Mouse (Mus musculus): ENCODE measurements around the gene Prokr2.

GRCm38 (mm10) chr2:132298250-132298649, 87.0 kb downstream of the Prokr2 start:
- no peak for TF ChIP-seq POLR2A (IDR thresholded peaks at IDR 0.05; ENCODE audit: borderline replicate concordance, insufficient read depth, low read length)
- no peak for TF ChIP-seq CTCF (IDR thresholded peaks at IDR 0.05; ENCODE audit: borderline replicate concordance, insufficient read depth, low read depth, low read length)

Measured in cerebellum, adult 2 months (tissue).